Mouse (Mus musculus): ENCODE measurements around the gene Gpr22.

Gene Gpr22

GRCm38 (mm10) chr12:31713600-31713999 is at the start of gene Gpr22:
Gene Gpr22 (minus strand): TSS chr12:31713947.
- peak; percentile 48 to 53 for DNase-seq (ENCODE audit: low spot score in 2 of 2)

GRCm38 (mm10) chr12:31755885-31756755 is 42.4 kb upstream of the Gpr22 start:
- no peak for DNase-seq (ENCODE audit: low spot score in 2 of 2)

- DNase-seq (ENCODE audit: low spot score in 2 of 2) = no peak
These were observed 40.7 kb upstream of the Gpr22 start for GRCm38 (mm10) chr12:31754465-31754864.

DNA sequence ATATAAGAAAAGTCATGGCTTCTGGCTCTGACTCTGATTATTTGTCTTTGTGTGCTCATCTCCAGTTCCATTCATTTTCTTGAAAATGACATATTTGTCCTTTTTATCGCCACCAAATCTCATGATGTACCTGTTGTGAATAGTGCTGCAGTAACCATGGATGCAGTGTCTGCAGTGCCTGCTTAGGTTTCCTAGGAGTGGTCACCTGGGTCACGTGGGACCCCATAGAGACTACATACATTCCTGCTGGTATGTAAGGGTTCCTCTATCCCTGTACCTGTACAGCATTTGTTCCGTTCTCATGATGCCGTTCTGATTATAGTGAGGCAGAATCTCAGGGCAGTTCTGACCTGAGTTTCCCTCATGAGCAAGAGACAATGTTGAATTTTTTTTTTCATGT is 36.1 kb upstream of the Gpr22 start:
- no peak for DNase-seq (ENCODE audit: low spot score in 2 of 2)

- DNase-seq (ENCODE audit: low spot score in 2 of 2) = no peak
These were observed 33.6 kb upstream of the Gpr22 start for GRCm38 (mm10) chr12:31747301-31747700.

DNA sequence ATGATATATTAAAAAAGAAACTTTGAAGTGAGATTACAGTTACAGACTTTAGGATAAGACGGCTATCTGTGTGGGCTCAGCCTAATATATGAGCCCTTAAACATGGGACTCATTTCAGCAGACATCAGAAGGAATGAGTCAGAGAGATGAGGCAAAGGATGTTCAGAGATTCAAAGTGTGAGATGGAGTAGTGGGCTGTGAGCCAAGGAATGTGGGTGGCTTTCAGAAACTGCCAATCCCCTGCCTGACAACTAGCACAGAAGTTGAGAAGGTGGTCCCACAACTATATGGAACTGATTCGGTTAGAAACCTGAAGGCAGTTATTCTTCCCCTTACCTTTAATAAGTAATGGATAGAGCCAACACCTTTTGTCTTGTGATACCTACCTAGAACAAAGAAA is 20.9 kb upstream of the Gpr22 start:
- no peak for DNase-seq (ENCODE audit: low spot score in 2 of 2)

DNA sequence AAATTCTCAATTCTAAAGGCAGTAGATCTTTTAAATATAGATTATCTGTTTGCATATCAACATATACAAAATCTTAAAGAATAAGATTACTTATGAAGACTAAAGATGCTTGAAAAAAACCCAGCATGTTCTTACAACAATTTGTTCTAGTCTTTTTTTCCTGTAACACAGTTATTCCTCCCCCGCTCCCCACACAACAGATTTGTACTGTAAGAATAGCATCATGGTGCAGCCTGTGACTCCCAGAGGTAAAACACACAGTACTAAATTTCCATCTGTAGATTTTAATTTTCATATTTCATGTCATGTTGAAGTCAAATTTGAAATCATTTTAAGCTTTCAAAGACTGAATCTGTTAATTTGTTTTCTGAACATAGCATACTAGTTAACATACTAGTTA is 16.4 kb upstream of the Gpr22 start:
- DNase-seq (ENCODE audit: low spot score in 2 of 2) = no peak

DNA sequence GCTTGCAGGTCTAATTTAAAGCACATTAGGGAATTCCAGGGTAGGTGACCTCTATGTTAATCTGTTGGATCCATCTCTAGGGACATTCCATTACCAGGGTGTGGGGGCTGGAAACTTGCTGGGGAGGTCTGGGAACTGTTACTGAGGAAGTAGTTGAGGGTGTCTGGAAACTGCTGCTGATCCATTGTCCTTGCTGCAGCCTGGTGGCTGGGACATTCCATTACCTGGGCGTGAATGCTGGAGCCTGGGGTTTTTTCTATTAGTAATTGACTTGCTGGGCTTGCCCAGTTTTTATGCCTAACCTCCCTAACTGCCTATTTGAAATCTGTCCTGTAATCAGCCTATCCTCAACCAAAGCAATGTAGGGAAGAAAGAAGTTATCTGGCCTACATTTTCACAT is 13.0 kb upstream of the Gpr22 start:
- no peak for DNase-seq (ENCODE audit: low spot score in 2 of 2)

DNA sequence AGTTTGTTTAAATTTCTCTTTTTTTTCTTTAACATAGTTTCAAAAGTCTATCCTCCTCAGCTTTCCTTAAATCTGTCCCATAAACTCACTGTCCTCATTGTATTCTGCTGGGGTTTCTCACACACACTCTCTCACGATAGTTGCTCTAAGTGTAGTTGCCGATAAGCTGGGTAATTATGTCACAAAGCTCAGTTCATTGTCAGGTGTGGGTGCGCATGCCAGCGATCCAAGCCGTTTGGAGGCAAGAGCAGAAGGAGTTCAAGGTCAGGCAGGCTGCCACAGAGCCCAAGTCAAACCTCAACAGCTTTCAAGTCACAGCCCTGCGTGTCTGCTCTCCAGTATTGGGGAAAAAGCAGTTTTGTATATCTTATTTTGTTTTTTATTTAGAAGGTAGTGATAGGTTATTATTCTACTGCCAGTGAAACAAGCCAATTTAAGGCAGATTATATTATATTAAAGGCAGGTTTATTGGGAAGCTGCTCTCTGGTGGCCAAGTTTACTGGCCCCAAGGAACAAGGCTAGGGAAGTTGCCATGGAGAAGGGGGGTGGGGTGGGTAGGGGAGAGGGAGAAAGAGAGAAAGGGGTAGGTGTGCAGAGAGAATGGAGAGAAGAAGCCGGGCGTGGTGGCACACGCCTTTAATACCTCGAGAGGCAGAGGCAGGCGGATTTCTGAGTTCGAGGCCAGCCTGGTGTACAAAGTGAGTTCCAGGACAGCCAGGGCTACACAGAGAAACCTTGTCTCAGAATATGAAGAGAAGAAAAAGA is 11.9 kb upstream of the Gpr22 start:
- no peak for DNase-seq (ENCODE audit: low spot score in 2 of 2)

DNA sequence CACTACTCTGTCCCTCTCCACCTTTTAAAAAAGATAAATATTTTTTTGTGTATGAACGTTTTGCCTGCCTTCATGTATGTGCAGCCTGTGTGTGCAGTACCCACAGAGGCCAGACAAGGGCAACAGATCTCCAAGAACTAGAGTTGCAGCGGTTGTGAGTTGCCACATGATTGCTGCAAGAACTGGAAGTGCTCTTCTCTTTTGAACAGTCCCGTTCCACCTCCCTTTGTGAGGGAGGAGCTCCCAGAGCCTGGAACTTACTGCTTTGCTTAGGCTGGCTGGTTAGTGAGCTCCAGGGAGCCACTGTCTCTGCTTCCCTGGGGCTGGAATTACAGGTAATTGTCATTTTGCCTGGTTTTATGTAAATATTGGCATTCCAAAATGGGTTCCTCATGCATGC is 10.8 kb upstream of the Gpr22 start:
- DNase-seq (ENCODE audit: low spot score in 2 of 2) = no peak

- no peak for DNase-seq (ENCODE audit: low spot score in 2 of 2)
These were observed 6.0 kb upstream of the Gpr22 start for GRCm38 (mm10) chr12:31719586-31720275.

- no peak for DNase-seq (ENCODE audit: low spot score in 2 of 2)
These were observed 323 bp upstream of the Gpr22 start for GRCm38 (mm10) chr12:31714070-31714469.

DNA sequence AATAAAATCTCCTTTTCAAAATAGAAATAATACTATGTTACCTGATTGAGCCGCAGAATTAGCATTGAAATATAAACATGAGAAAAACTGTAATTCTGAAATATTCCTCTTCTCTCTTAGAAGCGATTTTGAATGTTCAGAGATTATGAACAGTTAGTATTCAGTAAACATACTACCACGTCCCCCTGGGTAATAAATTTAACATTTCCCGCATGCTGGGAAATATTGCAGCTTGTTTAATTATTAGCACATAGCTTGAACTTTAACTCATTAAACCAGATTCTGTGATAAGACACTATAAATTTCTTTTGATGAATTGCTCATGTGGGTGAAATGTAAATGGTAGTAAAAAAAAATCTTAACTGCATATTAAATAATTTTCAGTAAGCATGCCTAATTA is 1.0 kb downstream of the Gpr22 start:
- no peak for DNase-seq (ENCODE audit: low spot score in 2 of 2)

GRCm38 (mm10) chr12:31712233-31712632 is 1.5 kb downstream of the Gpr22 start:
- DNase-seq (ENCODE audit: low spot score in 2 of 2) = no peak

DNA sequence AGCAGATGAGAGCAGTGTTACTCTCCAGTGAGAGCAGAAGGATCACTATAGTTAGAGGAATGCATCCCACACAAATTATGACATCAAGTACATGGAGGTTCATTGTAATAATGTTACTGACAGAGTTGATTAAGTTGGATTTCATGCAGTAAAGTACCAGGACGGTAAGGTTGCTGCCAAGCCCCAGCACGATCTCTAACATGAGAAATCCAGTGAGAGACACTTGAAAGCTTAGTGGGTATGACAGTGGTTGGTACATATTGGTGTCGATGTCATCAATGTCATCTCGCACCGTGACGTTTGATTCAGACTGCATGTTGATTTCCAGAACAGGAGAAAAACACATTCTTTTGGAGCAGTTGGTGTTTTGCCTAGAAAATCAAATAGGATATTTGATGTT is 4.1 kb downstream of the Gpr22 start:
- DNase-seq (ENCODE audit: low spot score in 2 of 2) = no peak

DNA sequence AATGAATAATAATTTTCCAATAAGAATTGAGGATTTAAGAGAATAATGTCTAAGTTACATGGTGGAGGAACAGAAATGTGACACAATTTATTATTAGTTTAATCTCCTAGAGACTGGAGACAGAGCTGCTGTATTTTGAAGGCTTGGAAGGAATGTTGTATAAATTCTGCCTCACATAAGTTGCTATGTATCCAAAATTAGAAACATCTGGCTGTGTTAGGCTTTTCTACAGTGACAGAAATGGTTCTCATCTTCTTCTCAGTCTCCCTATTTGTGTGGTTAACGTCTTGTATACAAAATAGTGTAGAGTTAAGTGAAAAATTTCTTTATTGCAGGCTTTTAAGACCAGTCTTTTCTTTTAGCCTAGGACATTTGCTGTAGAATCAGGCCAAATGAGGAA is 6.2 kb downstream of the Gpr22 start:
- DNase-seq (ENCODE audit: low spot score in 2 of 2) = no peak

DNA sequence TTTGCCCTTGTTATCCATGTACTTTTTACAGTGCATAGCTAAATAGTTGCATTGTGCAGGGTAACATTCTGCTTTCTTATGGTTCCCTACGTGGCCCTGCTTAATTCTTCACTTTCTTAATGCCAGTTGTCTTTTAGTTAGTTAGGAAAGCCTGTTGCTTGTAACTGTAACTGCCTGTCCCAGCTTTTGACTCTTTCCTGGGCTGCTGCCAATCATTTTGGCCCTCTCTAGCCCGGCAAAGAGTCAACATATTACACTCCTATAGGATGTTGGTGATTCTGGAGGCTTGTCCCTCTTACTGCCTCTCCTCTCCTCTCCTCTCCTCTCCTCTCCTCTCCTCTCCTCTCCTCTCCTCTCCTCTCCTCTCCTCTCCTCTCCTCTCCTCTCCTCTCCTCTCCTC is 7.6 kb downstream of the Gpr22 start:
- DNase-seq (ENCODE audit: low spot score in 2 of 2) = no peak

- no peak for DNase-seq (ENCODE audit: low spot score in 2 of 2)
These were observed 9.8 kb downstream of the Gpr22 start for GRCm38 (mm10) chr12:31703904-31704303.

GRCm38 (mm10) chr12:31701411-31701810 is 12.3 kb downstream of the Gpr22 start:
- no peak for DNase-seq (ENCODE audit: low spot score in 2 of 2)

DNA sequence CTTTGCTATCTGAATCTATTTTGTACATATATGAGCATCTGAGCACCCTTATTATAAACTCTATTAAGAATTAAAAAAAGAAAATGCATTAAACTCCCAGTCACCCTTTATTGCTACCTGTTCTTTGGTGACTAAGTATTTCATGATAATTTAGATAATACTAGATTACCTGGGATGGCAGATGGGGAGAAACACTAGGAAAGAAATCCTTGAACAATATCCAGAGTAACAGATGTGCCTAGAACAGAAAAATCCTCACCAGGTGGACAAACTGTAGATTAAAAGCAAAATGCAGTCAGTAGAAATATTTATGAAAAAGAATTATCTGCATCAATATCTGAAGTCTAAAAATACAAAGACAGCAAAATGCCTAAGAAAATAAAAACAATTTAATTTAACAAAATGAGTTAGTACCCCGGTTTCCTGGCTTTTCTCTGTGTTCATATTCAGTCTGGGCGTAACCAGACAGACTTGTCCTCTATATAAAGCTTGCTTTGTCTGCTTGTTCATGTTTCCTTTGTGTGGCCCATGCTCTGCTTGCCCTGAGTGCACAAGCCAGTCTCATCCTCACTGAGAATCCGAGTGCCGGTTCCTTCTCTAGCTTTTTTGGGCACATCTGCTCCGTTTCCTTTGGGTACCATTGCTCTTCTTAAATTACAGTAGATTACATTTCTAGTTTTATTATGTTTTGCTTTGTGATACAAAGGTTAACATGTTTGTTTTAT is 13.0 kb downstream of the Gpr22 start:
- no peak for DNase-seq (ENCODE audit: low spot score in 2 of 2)

- DNase-seq (ENCODE audit: low spot score in 2 of 2) = no peak
These were observed 20.5 kb downstream of the Gpr22 start for GRCm38 (mm10) chr12:31693278-31693677.

DNA sequence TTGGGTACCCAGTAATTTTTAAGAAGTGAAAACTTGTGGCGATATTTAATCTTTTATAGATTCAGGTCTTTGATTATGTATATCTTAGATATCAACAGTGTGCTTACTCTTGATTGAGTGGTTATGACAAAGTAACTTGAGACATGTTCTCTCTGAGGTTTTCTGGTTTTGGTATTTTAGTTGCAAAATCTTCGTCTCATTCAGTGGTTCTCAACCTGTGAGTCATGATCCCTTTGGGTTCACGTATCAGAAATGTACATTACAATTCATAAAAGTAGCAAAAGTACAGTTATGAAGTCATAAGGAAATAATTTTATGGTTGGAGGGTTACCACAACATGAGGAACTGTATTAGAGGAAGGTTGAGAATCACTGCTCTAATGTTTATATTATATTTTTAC is 27.1 kb downstream of the Gpr22 start:
- DNase-seq (ENCODE audit: low spot score in 2 of 2) = no peak

All from frontal cortex, postnatal 25 days (tissue).